ENCODE assay signal across 8 mouse cellular contexts in genomic region chr4:129625029-129625370, GRCm38 (mm10). TPM values are rescaled to one million over a fixed set of nuclear protein-coding genes. Genes with fewer than 3 reads are reported as not detected.
A peak's percentile ranks its signal among the peaks of the same experiment; 100 is the strongest.
DNase-seq lines count a peak whose midpoint lies in the region; ATAC-seq and TF ChIP-seq lines count a peak whose summit lies in the region.

No protein-coding gene starts in this region.

- peak; percentile 8; the same call in 1 of the 2 replicates for ATAC-seq in cerebellum, adult (ENCODE audit: insufficient number of reproducible peaks, low FRiP score, low TSS enrichment)
- ATAC-seq in forebrain, embryonic 13.5 days = 0 out of 2 replicates have a peak, but pooled peaks have one; percentile 1
- ATAC-seq in hindbrain, embryonic 13.5 days (ENCODE audit: low FRiP score) = peak; percentile 4
- peak; percentile 64 for ATAC-seq in megakaryocyte, adult 5-6 weeks (ENCODE audit: poor library complexity, severe bottlenecking)

- H3K36me3 ChIP-seq in CH12.LX (replicated peaks in 1 of 2; ENCODE audit: control insufficient read depth in 1 of 2, insufficient read depth in 1 of 2, low read length in 1 of 2) = peaks cover 39 to 58% of the 10 kb centered on the region in 2 experiments
- H3K36me3 ChIP-seq in forebrain, embryonic 13.5 days (ENCODE audit: poor library complexity, severe bottlenecking) = peaks cover 52% of the 10 kb centered on the region
- peaks cover 44% of the 10 kb centered on the region for H3K36me3 ChIP-seq in hindbrain, embryonic 13.5 days

- no peaks in the 10 kb centered on the region for H3K9me3 ChIP-seq in CH12.LX (replicated peaks; ENCODE audit: low read length)
- H3K9me3 ChIP-seq in forebrain, embryonic 13.5 days (replicated peaks) = no peaks in the 10 kb centered on the region
- H3K9me3 ChIP-seq in hindbrain, embryonic 13.5 days = no peaks in the 10 kb centered on the region

- TF ChIP-seq EP300 in CH12.LX (IDR thresholded peaks at IDR 0.05; ENCODE audit: low read length) = no peak

- no peaks in the 10 kb centered on the region for H3K27me3 ChIP-seq in CH12.LX (replicated peaks)
- H3K27me3 ChIP-seq in forebrain, embryonic 13.5 days = no peaks in the 10 kb centered on the region
- H3K27me3 ChIP-seq in hindbrain, embryonic 13.5 days = no peaks in the 10 kb centered on the region

- WGBS in forebrain, embryonic 13.5 days = under 1% methylated on average over 6 of the region's 6 CpGs
- 0% methylated on average over 6 of the region's 6 CpGs for WGBS in hindbrain, embryonic 13.5 days

- in situ Hi-C loops in CH12.LX (cut with MboI; ENCODE audit: low pct_ligation_motif_present, low pct_unique_long_range_greater_than_20kb, low sequenced_read_pairs) = no loop called here

- H3K4me1 ChIP-seq in CH12.LX (ENCODE audit: control insufficient read depth in 1 of 2, insufficient read depth in 2 of 2) = peaks cover 11 to 59% of the 10 kb centered on the region in 2 experiments
- peaks cover 44% of the 10 kb centered on the region for H3K4me1 ChIP-seq in forebrain, embryonic 13.5 days
- H3K4me1 ChIP-seq in hindbrain, embryonic 13.5 days (replicated peaks) = peaks cover 45% of the 10 kb centered on the region

- no peak for TF ChIP-seq RAD21 in CH12.LX (IDR thresholded peaks at IDR 0.05; ENCODE audit: low read depth, low read length)

- TF ChIP-seq CTCF in CH12.LX (conservative IDR thresholded peaks at IDR 0.05 in 1 of 2, IDR thresholded peaks at IDR 0.05 in 1 of 2; ENCODE audit: low read depth in 2 of 2, low read length in 2 of 2) = no peak

- no peak for TF ChIP-seq POLR2A in CH12.LX (IDR thresholded peaks at IDR 0.05; ENCODE audit: low read depth, low read length)

- no peak overlapping the region for H3K9ac ChIP-seq in CH12.LX (ENCODE audit: insufficient read depth, low read depth)
- H3K9ac ChIP-seq in forebrain, embryonic 13.5 days = peak overlapping the region; percentile 83
- H3K9ac ChIP-seq in hindbrain, embryonic 13.5 days = peak overlapping the region; percentile 87

- H3K27ac ChIP-seq in CH12.LX (ENCODE audit: insufficient read depth, low read depth) = peak overlapping the region; percentile 66; the same call in 1 of the 2 replicates
- H3K27ac ChIP-seq in forebrain, embryonic 13.5 days = peak overlapping the region; percentile 93
- peak overlapping the region; percentile 97 for H3K27ac ChIP-seq in hindbrain, embryonic 13.5 days

- dilution Hi-C loops in CH12.LX (cut with MboI; ENCODE audit: extremely low pct_ligation_motif_present, extremely low pct_unique_long_range_greater_than_20kb, low sequenced_read_pairs) = no loop called here

- intact Hi-C loops in left cerebral cortex, postnatal 25 days (cut with DNase I) = no loop called here

- H3K79me2 ChIP-seq in CH12.LX (replicated peaks; ENCODE audit: control insufficient read depth, extremely low read depth, insufficient read depth, poor library complexity, severe bottlenecking) = no peaks in the 10 kb centered on the region

- peak; percentile 89 for DNase-seq in CH12.LX (ENCODE audit: extremely low read depth)
- peak; percentile 65 to 76 for DNase-seq in left cerebral cortex, postnatal 25 days (ENCODE audit: low spot score in 2 of 2)
- DNase-seq in right cerebral cortex, postnatal 36 days (ENCODE audit: low spot score in 2 of 2) = peak; percentile 56 to 67
- no peak for DNase-seq in ovary, postnatal 36 days (ENCODE audit: low spot score)

- peak overlapping the region; percentile 35; the same call in 1 of the 2 replicates for H3K4me2 ChIP-seq in CH12.LX (ENCODE audit: insufficient read depth, low read depth, poor library complexity, severe bottlenecking)
- peak overlapping the region; percentile 82 for H3K4me2 ChIP-seq in forebrain, embryonic 13.5 days
- peak overlapping the region; percentile 86 for H3K4me2 ChIP-seq in hindbrain, embryonic 13.5 days

- peak overlapping the region in 2 of 3 experiments; percentile 6 to 28 for H3K4me3 ChIP-seq in CH12.LX (replicated peaks in 1 of 3; ENCODE audit: low read depth in 2 of 3, low read length in 2 of 3, poor library complexity in 1 of 3)
- peak overlapping the region; percentile 59 for H3K4me3 ChIP-seq in forebrain, embryonic 13.5 days
- peak overlapping the region; percentile 69 for H3K4me3 ChIP-seq in hindbrain, embryonic 13.5 days

TF ChIP-seq in CH12.LX, 34 proteins besides CTCF, POLR2A, EP300 and RAD21:
- TF ChIP-seq ZKSCAN1 (IDR thresholded peaks at IDR 0.05; ENCODE audit: borderline replicate concordance, low read depth, low read length) = no peak
- peak; percentile 87 for TF ChIP-seq NRF1 (IDR thresholded peaks at IDR 0.05; ENCODE audit: low read depth, low read length)
- TF ChIP-seq ZNF384 (IDR thresholded peaks at IDR 0.05; ENCODE audit: low read depth, low read length) = no peak
- 0 out of 2 replicates have a peak, but pooled peaks have one; percentile 21 for TF ChIP-seq MXI1 (IDR thresholded peaks at IDR 0.05; ENCODE audit: low read depth, low read length)
- TF ChIP-seq TBP (conservative IDR thresholded peaks at IDR 0.05; ENCODE audit: low read depth, low read length) = no peak

RNA-seq across cellular contexts. Expression of gene Ccdc28b, which starts 1.3 kb away (rescaled TPM):
- total RNA-seq in CH12.LX (2012; rRNA removed) = 24.0 and 24.2 TPM in 2 replicates
- 27.3 and 35.5 TPM in 2 replicates for total RNA-seq in CH12.LX (2014; rRNA removed)
- polyA plus RNA-seq in CH12.LX (2012; ENCODE audit: insufficient read length, low read depth) = 26.6 and 28.0 TPM in 2 replicates
- polyA plus RNA-seq in forebrain, embryonic 13.5 days (2015; fragmentation: Nextera tagmentation; extraction: Ambion mirVana) = 97.7 and 104 TPM in 2 replicates
- polyA plus RNA-seq in hindbrain, embryonic 13.5 days (2015; fragmentation: Nextera tagmentation; extraction: Ambion mirVana) = 130 and 135 TPM in 2 replicates
- 10 to 100 TPM; 66.5 to 67.5 TPM for total RNA-seq in left cerebral cortex, postnatal 25 days (2021)
- total RNA-seq in megakaryocyte, adult 5-6 weeks (2015) = 49.7 and 68.6 TPM in 2 replicates
- 77.2 and 89.0 TPM in 2 replicates for total RNA-seq in megakaryocyte, adult 5-6 weeks (2017)

RNA-seq across cellular contexts. Expression of gene Iqcc, which starts 6.1 kb away (rescaled TPM):
- total RNA-seq in CH12.LX (2012; rRNA removed) (24.3 and 27.0 TPM in 2 replicates), CH12.LX (2014; rRNA removed) (15.9 and 18.4 TPM in 2 replicates)
- 13.5 and 14.1 TPM in 2 replicates for polyA plus RNA-seq in CH12.LX (2012; ENCODE audit: insufficient read length, low read depth)
- 30.1 and 31.5 TPM in 2 replicates for polyA plus RNA-seq in forebrain, embryonic 13.5 days (2015; fragmentation: Nextera tagmentation; extraction: Ambion mirVana)
- polyA plus RNA-seq in hindbrain, embryonic 13.5 days (2015; fragmentation: Nextera tagmentation; extraction: Ambion mirVana) = 30.0 and 37.8 TPM in 2 replicates
- total RNA-seq in left cerebral cortex, postnatal 25 days (2021) = 10 to 100 TPM; 29.8 to 37.0 TPM
- 14.3 and 16.6 TPM in 2 replicates for total RNA-seq in megakaryocyte, adult 5-6 weeks (2015)
- total RNA-seq in megakaryocyte, adult 5-6 weeks (2017) = 6.4 and 7.4 TPM in 2 replicates

RNA-seq across cellular contexts. Expression of gene Dcdc2b, which starts 10.9 kb away (rescaled TPM):
- 0.59 and 1.6 TPM in 2 replicates for total RNA-seq in CH12.LX (2012; rRNA removed)
- not detected in 2 replicates for total RNA-seq in CH12.LX (2014; rRNA removed)
- polyA plus RNA-seq in CH12.LX (2012; ENCODE audit: insufficient read length, low read depth) = 0.66 and 1.1 TPM in 2 replicates
- 2.3 and 4.5 TPM in 2 replicates for polyA plus RNA-seq in forebrain, embryonic 13.5 days (2015; fragmentation: Nextera tagmentation; extraction: Ambion mirVana)
- polyA plus RNA-seq in hindbrain, embryonic 13.5 days (2015; fragmentation: Nextera tagmentation; extraction: Ambion mirVana) = 4.0 and 4.3 TPM in 2 replicates
- total RNA-seq in left cerebral cortex, postnatal 25 days (2021) = 1 to 10 TPM; 4.3 to 4.7 TPM
- 1.0 and 3.5 TPM in 2 replicates for total RNA-seq in megakaryocyte, adult 5-6 weeks (2015)
- total RNA-seq in megakaryocyte, adult 5-6 weeks (2017) = not detected in 2 replicates

RNA-seq across cellular contexts. Expression of gene Txlna, which starts 15.9 kb away (rescaled TPM):
- total RNA-seq in CH12.LX (2012; rRNA removed) (51.8 and 68.2 TPM in 2 replicates), CH12.LX (2014; rRNA removed) (50.0 and 52.2 TPM in 2 replicates)
- polyA plus RNA-seq in CH12.LX (2012; ENCODE audit: insufficient read length, low read depth) = 64.7 and 103 TPM in 2 replicates
- 75.9 and 79.8 TPM in 2 replicates for polyA plus RNA-seq in forebrain, embryonic 13.5 days (2015; fragmentation: Nextera tagmentation; extraction: Ambion mirVana)
- 56.8 and 58.1 TPM in 2 replicates for polyA plus RNA-seq in hindbrain, embryonic 13.5 days (2015; fragmentation: Nextera tagmentation; extraction: Ambion mirVana)
- total RNA-seq in left cerebral cortex, postnatal 25 days (2021) = 10 to 100 TPM; 41.2 to 43.4 TPM
- total RNA-seq in megakaryocyte, adult 5-6 weeks (2015) = 14.6 and 16.3 TPM in 2 replicates
- 55.8 and 68.1 TPM in 2 replicates for total RNA-seq in megakaryocyte, adult 5-6 weeks (2017)

RNA-seq across cellular contexts. Expression of gene Tmem234, which starts 24.5 kb away (rescaled TPM):
- 111 and 121 TPM in 2 replicates for total RNA-seq in CH12.LX (2012; rRNA removed)
- total RNA-seq in CH12.LX (2014; rRNA removed) = 97.6 and 104 TPM in 2 replicates
- polyA plus RNA-seq in CH12.LX (2012; ENCODE audit: insufficient read length, low read depth) = 112 and 113 TPM in 2 replicates
- 186 and 193 TPM in 2 replicates for polyA plus RNA-seq in forebrain, embryonic 13.5 days (2015; fragmentation: Nextera tagmentation; extraction: Ambion mirVana)
- polyA plus RNA-seq in hindbrain, embryonic 13.5 days (2015; fragmentation: Nextera tagmentation; extraction: Ambion mirVana) = 195 and 196 TPM in 2 replicates
- 10 to 100 TPM; 96.6 to 96.8 TPM for total RNA-seq in left cerebral cortex, postnatal 25 days (2021)
- total RNA-seq in megakaryocyte, adult 5-6 weeks (2015) = 104 and 120 TPM in 2 replicates
- 126 and 128 TPM in 2 replicates for total RNA-seq in megakaryocyte, adult 5-6 weeks (2017)

Comparison
In these comparisons a context has a peak if more than half of its experiments do, and no peak if none do; other contexts are left out.
1. H3K4me2 ChIP-seq: peak in every context shown above with its lines; median percentile 86 in hindbrain, embryonic 13.5 days; 82 in forebrain, embryonic 13.5 days; 35 in CH12.LX.
2. H3K4me3 ChIP-seq: peak in every context shown above with its lines; median percentile 69 in hindbrain, embryonic 13.5 days; 59 in forebrain, embryonic 13.5 days; 17 in CH12.LX.
3. ATAC-seq: peak in every context shown above with its lines; median percentile 64 in megakaryocyte, adult 5-6 weeks; 8 in cerebellum, adult; 4 in hindbrain, embryonic 13.5 days; 1 in forebrain, embryonic 13.5 days.